ENCODE assay signal across 19 mouse cellular contexts in the genomic region with DNA sequence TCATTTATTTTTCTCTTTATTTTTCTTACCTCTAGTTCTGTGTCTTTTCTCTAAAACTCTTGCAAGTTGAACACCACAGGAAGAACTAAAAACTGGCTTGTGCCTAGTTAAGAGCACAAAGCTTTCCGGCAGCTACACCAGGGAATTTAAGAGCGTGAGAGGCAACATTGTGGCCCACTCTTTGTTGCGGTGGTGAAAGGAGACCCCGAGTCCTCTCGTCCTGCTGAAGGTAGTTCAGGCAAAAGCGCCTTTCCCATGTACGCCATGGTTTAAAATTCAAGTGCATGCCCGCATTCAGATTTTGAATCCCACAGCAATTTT.
DNase-seq lines count a peak whose midpoint lies in the region; ATAC-seq lines count a peak whose summit lies in the region.
"Had no signal": no experiment of that assay in that cellular context is flagged by ENCODE, and none has a peak within 500 bp of the region (broad histone marks: within the 10 kb centered on the region; RNA-seq: fewer than 3 reads in every experiment).

No protein-coding gene starts in this region.

- no peak overlapping the region for H3K9ac ChIP-seq in forebrain, embryonic 14.5 days (ENCODE audit: low read length)
- no peak overlapping the region for H3K9ac ChIP-seq in hindbrain, embryonic 15.5 days
- H3K9ac ChIP-seq in midbrain, embryonic 16.5 days (ENCODE audit: low read depth, low read length) = no peak overlapping the region; the same call in 1 of the 2 replicates
- H3K9ac ChIP-seq: embryonic facial prominence, embryonic 12.5 days; limb, embryonic 12.5 days; liver, embryonic 15.5 days had no signal

- H3K4me3 ChIP-seq in forebrain, embryonic 14.5 days (ENCODE audit: low read depth, low read length) = no peak overlapping the region
- peak overlapping the region; percentile 16 for H3K4me3 ChIP-seq in hindbrain, embryonic 15.5 days
- no peak overlapping the region; the same call in 1 of the 2 replicates for H3K4me3 ChIP-seq in midbrain, embryonic 16.5 days (ENCODE audit: low read depth, low read length)
- H3K4me3 ChIP-seq: embryonic facial prominence, embryonic 12.5 days; heart, embryonic 10.5 days; limb, embryonic 12.5 days; liver, embryonic 15.5 days had no signal

- H3K4me1 ChIP-seq in forebrain, embryonic 14.5 days (ENCODE audit: control insufficient read depth, insufficient read depth, low read length) = peaks cover 11% of the 10 kb centered on the region; the same call in 1 of the 2 replicates
- H3K4me1 ChIP-seq in hindbrain, embryonic 15.5 days (replicated peaks) = peaks cover 13% of the 10 kb centered on the region; the same call in 1 of the 2 replicates
- H3K4me1 ChIP-seq in midbrain, embryonic 16.5 days (ENCODE audit: control insufficient read depth, insufficient read depth, low read length) = peaks cover 11% of the 10 kb centered on the region; the same call in 1 of the 2 replicates
- H3K4me1 ChIP-seq: embryonic facial prominence, embryonic 12.5 days; heart, embryonic 10.5 days; limb, embryonic 12.5 days; liver, embryonic 15.5 days had no signal

- DNase-seq in embryo, embryonic 10 days (ENCODE audit: low spot score) = peak; percentile 17
- no peak for DNase-seq in embryo, embryonic 10.5 days (ENCODE audit: low spot score)
- DNase-seq in forebrain, embryonic 14.5 days (ENCODE audit: low spot score) = no peak
- DNase-seq in ovary, postnatal 14 days (ENCODE audit: low spot score) = no peak
- no peak for DNase-seq in spleen, postnatal 14 days (ENCODE audit: low spot score in 2 of 2)
- DNase-seq in gastrocnemius, postnatal 25 days = no peak
- DNase-seq: adrenal gland, postnatal 36 days; gastrocnemius, postnatal 36 days; heart, postnatal 36 days; kidney, adult 11 months; kidney, postnatal 36 days; lung, postnatal 36 days; right cerebral cortex, postnatal 14 days had no signal

- H3K27me3 ChIP-seq in forebrain, embryonic 14.5 days (replicated peaks; ENCODE audit: control insufficient read depth, insufficient read depth, low read length) = no peaks in the 10 kb centered on the region
- H3K27me3 ChIP-seq in hindbrain, embryonic 15.5 days = no peaks in the 10 kb centered on the region
- no peaks in the 10 kb centered on the region for H3K27me3 ChIP-seq in midbrain, embryonic 16.5 days (ENCODE audit: control insufficient read depth, insufficient read depth, low read depth, low read length)
- H3K27me3 ChIP-seq: embryonic facial prominence, embryonic 12.5 days; limb, embryonic 12.5 days; liver, embryonic 15.5 days had no signal

- H3K36me3 ChIP-seq in forebrain, embryonic 14.5 days (ENCODE audit: control insufficient read depth, insufficient read depth, low read length) = no peaks in the 10 kb centered on the region
- no peaks in the 10 kb centered on the region for H3K36me3 ChIP-seq in hindbrain, embryonic 15.5 days
- no peaks in the 10 kb centered on the region for H3K36me3 ChIP-seq in midbrain, embryonic 16.5 days (ENCODE audit: control insufficient read depth, insufficient read depth, low read length)
- H3K36me3 ChIP-seq: embryonic facial prominence, embryonic 12.5 days; heart, embryonic 10.5 days; limb, embryonic 12.5 days; liver, embryonic 15.5 days had no signal

- H3K9me3 ChIP-seq in forebrain, embryonic 14.5 days (replicated peaks; ENCODE audit: control insufficient read depth, low read length) = no peaks in the 10 kb centered on the region
- H3K9me3 ChIP-seq in hindbrain, embryonic 15.5 days = no peaks in the 10 kb centered on the region
- H3K9me3 ChIP-seq in midbrain, embryonic 16.5 days (replicated peaks; ENCODE audit: control insufficient read depth, low read length, poor library complexity, severe bottlenecking) = no peaks in the 10 kb centered on the region
- H3K9me3 ChIP-seq: embryonic facial prominence, embryonic 12.5 days; heart, embryonic 10.5 days; limb, embryonic 12.5 days; liver, embryonic 15.5 days had no signal

- peak; percentile 16; the same call in 1 of the 2 replicates for ATAC-seq in forebrain, embryonic 14.5 days
- ATAC-seq in hindbrain, embryonic 15.5 days (ENCODE audit: low FRiP score, low read depth) = no peak
- ATAC-seq in midbrain, embryonic 16.5 days = peak; percentile 43; the same call in 1 of the 2 replicates

- peak overlapping the region; percentile 28 for H3K4me2 ChIP-seq in forebrain, embryonic 14.5 days (ENCODE audit: low read length)
- peak overlapping the region; percentile 53 for H3K4me2 ChIP-seq in hindbrain, embryonic 15.5 days
- H3K4me2 ChIP-seq in midbrain, embryonic 16.5 days (ENCODE audit: low read length) = peak overlapping the region; percentile 54
- H3K4me2 ChIP-seq: embryonic facial prominence, embryonic 12.5 days; limb, embryonic 12.5 days; liver, embryonic 15.5 days had no signal

- 25% methylated on average over 8 of the region's 8 CpGs for WGBS in forebrain, embryonic 14.5 days
- WGBS in hindbrain, embryonic 15.5 days = 23% methylated on average over 8 of the region's 8 CpGs
- 21% methylated on average over 8 of the region's 8 CpGs for WGBS in midbrain, embryonic 16.5 days

- H3K27ac ChIP-seq in forebrain, embryonic 14.5 days (ENCODE audit: low read depth, low read length) = peak overlapping the region; percentile 76
- H3K27ac ChIP-seq in hindbrain, embryonic 15.5 days (replicated peaks) = peak overlapping the region; percentile 64
- H3K27ac ChIP-seq in midbrain, embryonic 16.5 days (ENCODE audit: low read length) = peak overlapping the region; percentile 47
- H3K27ac ChIP-seq: embryonic facial prominence, embryonic 12.5 days; heart, embryonic 10.5 days; limb, embryonic 12.5 days; liver, embryonic 15.5 days had no signal
